Mouse (Mus musculus): Measurements from ENCODE around the gene Galntl6.

DNA sequence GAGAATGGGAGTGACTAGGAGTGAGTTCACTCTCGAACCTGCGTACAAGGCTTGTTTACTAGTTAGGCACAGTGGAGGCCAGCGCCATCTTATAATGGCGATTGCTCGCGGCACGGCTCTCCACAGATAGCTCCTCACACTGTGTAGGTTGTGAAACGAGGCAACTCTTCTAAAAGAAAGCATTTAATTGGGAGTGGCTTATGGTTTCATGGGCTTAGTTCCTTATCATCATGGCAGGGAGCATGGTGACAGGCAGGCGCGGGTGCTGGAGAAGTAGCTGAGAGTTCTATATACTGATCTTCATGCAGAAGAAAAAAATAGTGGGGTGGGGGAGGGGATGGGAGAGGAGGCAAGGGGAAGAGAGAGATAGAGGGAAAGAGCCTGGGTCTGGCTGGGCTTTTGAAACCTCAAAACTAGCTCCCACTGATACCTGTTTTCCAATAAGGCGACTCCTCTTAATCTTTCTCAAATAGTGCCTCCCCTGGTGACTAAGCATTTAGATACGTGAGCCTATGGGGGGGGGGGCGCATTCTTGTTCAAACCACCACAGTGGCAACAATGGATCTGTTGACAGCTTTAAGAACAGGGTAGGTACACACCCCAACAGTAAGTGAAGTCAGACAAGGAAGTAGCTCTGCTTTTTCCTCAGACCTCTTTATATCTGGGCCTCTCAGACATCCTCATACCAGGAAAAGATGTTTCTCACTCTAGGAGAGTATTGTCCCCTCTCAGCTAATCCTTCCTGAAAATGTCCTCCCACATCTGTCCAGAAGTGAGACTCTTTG, 1187.4 kb downstream of the Galntl6 start:
- TF ChIP-seq POLR2A (IDR thresholded peaks at IDR 0.05; ENCODE audit: insufficient read length, low read depth) (no peak), USF1 (IDR thresholded peaks at IDR 0.05; ENCODE audit: low read depth) (no peak), POLR2AphosphoS2 (IDR thresholded peaks at IDR 0.05; ENCODE audit: insufficient read length, low read depth) (no peak)

All from myocyte (in vitro differentiated cells).